Comparison of ENCODE assay signal across 12 mouse cellular contexts in genomic region chr10:15392027-15392816, GRCm38 (mm10).
DNase-seq lines count a peak whose midpoint lies in the region; ATAC-seq and TF ChIP-seq lines count a peak whose summit lies in the region.
"Had no signal": no experiment of that assay in that cellular context is flagged by ENCODE, and none has a peak within 500 bp of the region (broad histone marks: within the 10 kb centered on the region; RNA-seq: fewer than 3 reads in every experiment).

No protein-coding gene starts in this region.

- H3K79me2 ChIP-seq in liver, adult 2 months (ENCODE audit: control insufficient read depth, insufficient read depth, low read length): no peaks in the 10 kb centered on the region

- no peak overlapping the region for H3K4me2 ChIP-seq in forebrain, postnatal 0 days (ENCODE audit: low read depth)
- H3K4me2 ChIP-seq: liver, embryonic 12.5 days; neural tube, embryonic 12.5 days had no signal

- H3K27me3 ChIP-seq in liver, adult 2 months (ENCODE audit: control insufficient read depth, insufficient read depth, low read length): no peaks in the 10 kb centered on the region
- H3K27me3 ChIP-seq in forebrain, postnatal 0 days (ENCODE audit: insufficient read depth, low read length): no peaks in the 10 kb centered on the region
- H3K27me3 ChIP-seq: liver, embryonic 12.5 days; neural tube, embryonic 12.5 days had no signal

- no peak overlapping the region for H3K27ac ChIP-seq in liver, adult 2 months (replicated peaks; ENCODE audit: insufficient read depth, low read depth, low read length)
- no peak overlapping the region for H3K27ac ChIP-seq in forebrain, postnatal 0 days (ENCODE audit: low read depth, low read length)
- H3K27ac ChIP-seq: liver, embryonic 12.5 days; neural tube, embryonic 12.5 days had no signal

- peak; percentile 55; the same call in 1 of the 2 replicates for ATAC-seq in forebrain, postnatal 0 days
- ATAC-seq in megakaryocyte, adult 5-6 weeks (ENCODE audit: poor library complexity, severe bottlenecking): peak; percentile 52
- ATAC-seq in monocyte, adult 5-6 weeks (replicated peaks; ENCODE audit: insufficient number of reproducible peaks, low FRiP score, low TSS enrichment, poor library complexity, severe bottlenecking): no peak
- ATAC-seq: liver, embryonic 12.5 days had no signal

- TF ChIP-seq POLR2A in liver, adult 2 months (IDR thresholded peaks at IDR 0.05; ENCODE audit: extremely low read depth, insufficient read depth, low read length): no peak

- no peak for TF ChIP-seq CTCF in liver, adult 2 months (IDR thresholded peaks at IDR 0.05; ENCODE audit: low read depth, low read length)
- TF ChIP-seq CTCF in forebrain, postnatal 0 days (IDR thresholded peaks at IDR 0.05; ENCODE audit: low read depth): no peak

- H3K4me1 ChIP-seq in liver, adult 2 months (ENCODE audit: control insufficient read depth, insufficient read depth, low read length): no peaks in the 10 kb centered on the region
- no peaks in the 10 kb centered on the region for H3K4me1 ChIP-seq in forebrain, postnatal 0 days (ENCODE audit: insufficient read depth)
- H3K4me1 ChIP-seq: liver, embryonic 12.5 days; neural tube, embryonic 12.5 days had no signal

- 50% methylated on average over 5 of the region's 5 CpGs for WGBS in liver, adult 2 months
- 52% methylated on average over 5 of the region's 5 CpGs for WGBS in forebrain, postnatal 0 days

- H3K4me3 ChIP-seq in liver, adult 2 months (ENCODE audit: insufficient read depth, low read depth, low read length): no peak overlapping the region
- H3K4me3 ChIP-seq in forebrain, postnatal 0 days (ENCODE audit: low read depth, low read length): no peak overlapping the region
- H3K4me3 ChIP-seq: liver, embryonic 12.5 days; neural tube, embryonic 12.5 days had no signal

- H3K9me3 ChIP-seq in forebrain, postnatal 0 days (ENCODE audit: low read length): no peaks in the 10 kb centered on the region
- H3K9me3 ChIP-seq: liver, embryonic 12.5 days; neural tube, embryonic 12.5 days had no signal

- no peak overlapping the region for H3K9ac ChIP-seq in liver, adult 2 months (ENCODE audit: low read depth, low read length)
- no peak overlapping the region for H3K9ac ChIP-seq in forebrain, postnatal 0 days
- H3K9ac ChIP-seq: liver, embryonic 12.5 days; neural tube, embryonic 12.5 days had no signal

- no peaks in the 10 kb centered on the region for H3K36me3 ChIP-seq in liver, adult 2 months (ENCODE audit: control insufficient read depth, insufficient read depth, low read length)
- no peaks in the 10 kb centered on the region for H3K36me3 ChIP-seq in forebrain, postnatal 0 days (ENCODE audit: insufficient read depth)
- H3K36me3 ChIP-seq: liver, embryonic 12.5 days; neural tube, embryonic 12.5 days had no signal

- peak; percentile 44 to 54 for DNase-seq in cerebellum, postnatal 10 days
- DNase-seq in cerebellum, adult 18-20 months: no peak
- DNase-seq in liver, adult 2 months (ENCODE audit: extremely low read depth, low read depth, low spot score): peak; percentile 5
- DNase-seq in liver: no peak
- peak; percentile 13 for DNase-seq in forebrain, postnatal 0 days
- no peak for DNase-seq in adrenal gland, adult 8-10 months
- DNase-seq: B cell, adult 2 months; cerebellum, postnatal 36 days had no signal

Comparison
In these comparisons a context has a peak if more than half of its experiments do, and no peak if none do; other contexts are left out.
1. DNase-seq: peak in cerebellum, postnatal 10 days (2 of 2), liver, adult 2 months (single experiment) and forebrain, postnatal 0 days (single experiment); none in cerebellum, adult 18-20 months (0 of 2), liver (single experiment) and adrenal gland, adult 8-10 months (single experiment).